Mouse (Mus musculus) embryonic fibroblast, embryonic 13.5 days (primary cell): ENCODE results near the gene BC005624. TPM values are rescaled to one million over a fixed set of nuclear protein-coding genes. Genes with fewer than 3 reads are reported as not detected.
A peak's percentile ranks its signal among the peaks of the same experiment; 100 is the strongest.

ENCODE experiments used
- H3K27ac ChIP-seq: 2 replicates; pipeline ENCODE4 v1.5.1; 2012; ENCODE audit warnings: low read length, control low read depth, inconsistent platforms; ENCODE audit not compliant: insufficient read depth
- H3K4me1 ChIP-seq: 2 replicates; pipeline ENCODE4 v1.6.1; 2011; ENCODE audit warnings: low read length; ENCODE audit not compliant: control insufficient read depth, insufficient read depth
- H3K4me3 ChIP-seq: 2 replicates; pipeline ENCODE4 v1.5.1; 2011; ENCODE audit warnings: mild to moderate bottlenecking, control low read depth, low read length; ENCODE audit not compliant: insufficient read depth
- CTCF ChIP-seq: IDR thresholded peaks from 2 replicates; pipeline ENCODE4 v1.5.1; 2011; ENCODE audit warnings: mild to moderate bottlenecking, control low read depth, low read length, moderate library complexity, borderline replicate concordance; ENCODE audit not compliant: insufficient read depth
- POLR2A ChIP-seq: IDR thresholded peaks from 2 replicates; pipeline ENCODE4 v1.6.1; 2011; ENCODE audit warnings: low read depth, mild to moderate bottlenecking, control low read depth, low read length, moderate library complexity
- polyA plus RNA-seq: library from polyadenylated mRNA; stranded (reverse); fragments of >200 nt; gene quantifications from 2 replicates; pipeline ENCODE4 v1.2.4, GENCODE M21; 2011; ENCODE audit warnings: low read depth; ENCODE audit not compliant: missing spikeins, insufficient read length

Gene BC005624
- 31.6 and 33.6 TPM in 2 replicates for polyA plus RNA-seq

GRCm38 (mm10) chr2:30981790-30982513 lies at the start of gene BC005624, which contains the start of gene Usp20:
TSS of gene BC005624 (minus strand) at chr2:30982201.
TSS of gene Usp20 (plus strand) at chr2:30982279.
- Histone ChIP-seq H3K27ac (no peak within 1 kb of the TSS), H3K4me1 (no peaks in the 10 kb centered on the region), H3K4me3 (peak within 1 kb of the TSS; percentile 84)
- peak; percentile 82 for TF ChIP-seq POLR2A
- TF ChIP-seq CTCF, result no peak

- TF ChIP-seq POLR2A, result no peak
- TF ChIP-seq CTCF, result no peak
- H3K4me1 ChIP-seq, result peaks cover 5% of the 10 kb centered on the region; the same call in 1 of the 2 replicates
- peak overlapping the region; percentile 5 for H3K27ac ChIP-seq
- H3K4me3 ChIP-seq, result no peak overlapping the region
These were observed 44.6 kb upstream of the BC005624 start for GRCm38 (mm10) chr2:31026642-31027041.

- H3K27ac ChIP-seq, result no peak overlapping the region
- H3K4me1 ChIP-seq, result peaks cover 5% of the 10 kb centered on the region; the same call in 1 of the 2 replicates
- H3K4me3 ChIP-seq, result no peak overlapping the region
- TF ChIP-seq POLR2A (no peak), CTCF (no peak)
These were observed 43.5 kb upstream of the BC005624 start for GRCm38 (mm10) chr2:31025458-31025857.

GRCm38 (mm10) chr2:31024618-31025370 lies 42.8 kb upstream of the BC005624 start:
- H3K4me3 ChIP-seq, result no peak overlapping the region
- TF ChIP-seq POLR2A, result no peak
- peak; percentile 57 for TF ChIP-seq CTCF
- peaks cover 5% of the 10 kb centered on the region; the same call in 1 of the 2 replicates for H3K4me1 ChIP-seq
- H3K27ac ChIP-seq, result no peak overlapping the region

GRCm38 (mm10) chr2:31023940-31024339 lies 41.9 kb upstream of the BC005624 start:
- no peak overlapping the region for H3K4me3 ChIP-seq
- peaks cover 5% of the 10 kb centered on the region; the same call in 1 of the 2 replicates for H3K4me1 ChIP-seq
- no peak for TF ChIP-seq POLR2A
- TF ChIP-seq CTCF, result no peak
- no peak overlapping the region for H3K27ac ChIP-seq

GRCm38 (mm10) chr2:31020202-31020601 lies 38.2 kb upstream of the BC005624 start:
- Histone ChIP-seq H3K27ac (no peak overlapping the region), H3K4me3 (no peak overlapping the region), H3K4me1 (no peaks in the 10 kb centered on the region)
- TF ChIP-seq CTCF (no peak), POLR2A (no peak)

GRCm38 (mm10) chr2:31019011-31019410 lies 37.0 kb upstream of the BC005624 start:
- Histone ChIP-seq H3K27ac (no peak overlapping the region), H3K4me1 (no peaks in the 10 kb centered on the region), H3K4me3 (no peak overlapping the region)
- TF ChIP-seq CTCF (no peak), POLR2A (no peak)

GRCm38 (mm10) chr2:31018519-31018918 lies 36.5 kb upstream of the BC005624 start:
- Histone ChIP-seq H3K4me3 (no peak overlapping the region), H3K4me1 (0 out of 2 replicates have a peak, but pooled peaks cover under 1% of the 10 kb centered on the region), H3K27ac (no peak overlapping the region)
- TF ChIP-seq POLR2A, result no peak
- no peak for TF ChIP-seq CTCF

GRCm38 (mm10) chr2:31017625-31018317 lies 35.8 kb upstream of the BC005624 start:
- Histone ChIP-seq H3K4me3 (no peak overlapping the region), H3K4me1 (peaks cover 7% of the 10 kb centered on the region; the same call in 1 of the 2 replicates)
- TF ChIP-seq CTCF, result no peak
- TF ChIP-seq POLR2A, result no peak

More at GRCm38 (mm10) chr2:31017625-31018317, 35.8 kb upstream of the BC005624 start:
- H3K27ac ChIP-seq, result no peak overlapping the region
